Mouse (Mus musculus) erythroblast, embryonic 14.5 days (primary cell): ENCODE measurements around the gene Gm13275.
"Not testable (repeated sequence)": the region's sequence is repeated elsewhere in the genome, so short reads cannot be mapped to it uniquely, and the experiment has no call there.

Experiments used
- GATA1 ChIP-seq: IDR thresholded peaks from 2 replicates; pipeline ENCODE4 v1.6.1; 2012; ENCODE audit warnings: low read length, inconsistent platforms, mixed read lengths
- TAL1 ChIP-seq: IDR thresholded peaks from 3 replicates; pipeline ENCODE4 v1.6.1; 2012; ENCODE audit warnings: low read length, inconsistent platforms, mixed read lengths

GRCm38 (mm10) chr4:88797097-88797496 lies 2.8 kb downstream of the Gm13275 start, which contains the start of gene Gm13279:
- TF ChIP-seq GATA1, TAL1: not testable (repeated sequence)
